Mouse (Mus musculus) hindbrain, embryonic 11.5 days (tissue): ENCODE data around the gene Daam1. TPM values are rescaled to one million over a fixed set of nuclear protein-coding genes. Genes with fewer than 3 reads are reported as not detected.
A peak's percentile ranks its signal among the peaks of the same experiment; 100 is the strongest.

Experiments used
- ATAC-seq: fragments of 200-750 bp; cut with Nextera tagmentation; 2 replicates; pipeline ENCODE4 v1.8.0; 2017; ENCODE audit warnings: mild to moderate bottlenecking, moderate TSS enrichment, moderate library complexity; ENCODE audit not compliant: low FRiP score
- DNase-seq: peaks from one replicate; pipeline ENCODE4 v3.0.0-alpha.2; 2015; ENCODE audit warnings: low spot score
- H3K27ac ChIP-seq: fragments of 300-500 bp; sonication (generic); 2 replicates; pipeline ENCODE4 v1.5.1; 2014; ENCODE audit warnings: mild to moderate bottlenecking, low read depth, low read length
- H3K27me3 ChIP-seq: fragments of 300-500 bp; sonication (generic); 2 replicates; pipeline ENCODE4 v1.6.1; 2014; ENCODE audit warnings: mild to moderate bottlenecking, low read length, moderate library complexity, mixed read lengths; ENCODE audit not compliant: control insufficient read depth, insufficient read depth
- H3K36me3 ChIP-seq: fragments of 300-500 bp; sonication (generic); 2 replicates; pipeline ENCODE4 v1.6.1; 2014; ENCODE audit warnings: mild to moderate bottlenecking, low read length, moderate library complexity, mixed read lengths; ENCODE audit not compliant: control insufficient read depth, insufficient read depth
- H3K4me1 ChIP-seq: fragments of 300-500 bp; sonication (generic); replicated peaks from 2 replicates; pipeline ENCODE4 v1.6.1; 2014; ENCODE audit warnings: low read length, mixed read lengths; ENCODE audit not compliant: control insufficient read depth, insufficient read depth
- H3K4me2 ChIP-seq: fragments of 300-500 bp; sonication (generic); replicated peaks from 2 replicates; pipeline ENCODE4 v1.6.1; 2014; ENCODE audit warnings: mild to moderate bottlenecking, low read depth, low read length
- H3K4me3 ChIP-seq: fragments of 300-500 bp; sonication (generic); 2 replicates; pipeline ENCODE4 v1.5.1; 2014; ENCODE audit warnings: low read depth, low read length
- H3K9ac ChIP-seq: fragments of 300-500 bp; sonication (generic); 2 replicates; pipeline ENCODE4 v1.6.1; 2014; ENCODE audit warnings: low read depth, low read length
- H3K9me3 ChIP-seq: fragments of 300-500 bp; sonication (generic); 2 replicates; pipeline ENCODE4 v1.6.1; 2016; ENCODE audit warnings: low read length; ENCODE audit not compliant: control insufficient read depth
- WGBS: fragments of 180-500 bp; shearing (Covaris S2); extraction: QIAGEN DNeasy Blood & Tissue Kit; methylation state at CpG from one replicate; pipeline ENCODE4 v1.1.7; 2014; 5-methylcytosine and 5-hydroxymethylcytosine counted together
- polyA plus RNA-seq: library from polyadenylated mRNA; unstranded; fragments of >200 nt; fragmentation: Nextera tagmentation; extraction: Ambion mirVana; gene quantifications from 2 replicates; pipeline ENCODE4 v1.2.1, GENCODE M21; 2014

The Daam1 gene
- polyA plus RNA-seq, 1 experiment from 2014 or later = 30.9 TPM

GRCm38 (mm10) chr12:71946448-71946847 is 115.6 kb downstream of the Daam1 start:
- no peak for ATAC-seq
- no peak overlapping the region for H3K27ac ChIP-seq
- H3K9ac ChIP-seq = no peak overlapping the region
- 79% methylated on average over 8 of the region's 8 CpGs for WGBS
- peaks cover 9% of the 10 kb centered on the region; the same call in 1 of the 2 replicates for H3K36me3 ChIP-seq
- DNase-seq = no peak
- no peaks in the 10 kb centered on the region for H3K4me1 ChIP-seq
- no peak overlapping the region for H3K4me3 ChIP-seq
- H3K9me3 ChIP-seq = no peaks in the 10 kb centered on the region
- H3K4me2 ChIP-seq = no peak overlapping the region
- H3K27me3 ChIP-seq = no peaks in the 10 kb centered on the region

GRCm38 (mm10) chr12:71948972-71949371 is 118.1 kb downstream of the Daam1 start:
- DNase-seq = no peak
- Histone ChIP-seq H3K36me3 (peaks cover 15% of the 10 kb centered on the region; the same call in 1 of the 2 replicates), H3K9ac (no peak overlapping the region), H3K4me2 (no peak overlapping the region), H3K27me3 (no peaks in the 10 kb centered on the region), H3K27ac (no peak overlapping the region), H3K9me3 (no peaks in the 10 kb centered on the region), H3K4me1 (no peaks in the 10 kb centered on the region), H3K4me3 (no peak overlapping the region)
- 93% methylated on average over 6 of the region's 6 CpGs for WGBS
- no peak for ATAC-seq

GRCm38 (mm10) chr12:71949606-71950005 is 118.7 kb downstream of the Daam1 start:
- ATAC-seq = no peak
- H3K4me3 ChIP-seq = no peak overlapping the region
- H3K9ac ChIP-seq = no peak overlapping the region
- H3K4me2 ChIP-seq = no peak overlapping the region
- 92% methylated on average over 6 of the region's 6 CpGs for WGBS
- no peak for DNase-seq
- H3K36me3 ChIP-seq = peaks cover 9% of the 10 kb centered on the region; the same call in 1 of the 2 replicates
- no peak overlapping the region for H3K27ac ChIP-seq
- H3K4me1 ChIP-seq = no peaks in the 10 kb centered on the region
- no peaks in the 10 kb centered on the region for H3K27me3 ChIP-seq
- H3K9me3 ChIP-seq = no peaks in the 10 kb centered on the region

- Histone ChIP-seq H3K4me3 (no peak overlapping the region), H3K9ac (no peak overlapping the region), H3K9me3 (no peaks in the 10 kb centered on the region), H3K36me3 (0 out of 2 replicates have a peak, but pooled peaks cover 9% of the 10 kb centered on the region), H3K4me2 (no peak overlapping the region), H3K4me1 (no peaks in the 10 kb centered on the region), H3K27me3 (no peaks in the 10 kb centered on the region), H3K27ac (no peak overlapping the region)
- DNase-seq (no peak), ATAC-seq (no peak)
- WGBS = 91% methylated on average over 13 of the region's 13 CpGs
Measured at GRCm38 (mm10) chr12:71950095-71950877, 119.4 kb downstream of the Daam1 start.

GRCm38 (mm10) chr12:71954180-71954935 is 123.5 kb downstream of the Daam1 start:
- Histone ChIP-seq H3K4me1 (no peaks in the 10 kb centered on the region), H3K9ac (no peak overlapping the region), H3K27me3 (no peaks in the 10 kb centered on the region), H3K27ac (no peak overlapping the region), H3K9me3 (no peaks in the 10 kb centered on the region), H3K36me3 (0 out of 2 replicates have a peak, but pooled peaks cover 9% of the 10 kb centered on the region), H3K4me3 (no peak overlapping the region), H3K4me2 (no peak overlapping the region)
- no peak for DNase-seq
- no peak for ATAC-seq
- whole genome bisulfite sequencing = 50% methylated on average over 5 of the region's 5 CpGs

- no peak overlapping the region for H3K4me2 ChIP-seq
- no peaks in the 10 kb centered on the region for H3K4me1 ChIP-seq
- no peak overlapping the region for H3K9ac ChIP-seq
- H3K27me3 ChIP-seq = no peaks in the 10 kb centered on the region
- ATAC-seq (peak; percentile 83), DNase-seq (peak; percentile 56)
- no peak overlapping the region for H3K4me3 ChIP-seq
- no peaks in the 10 kb centered on the region for H3K9me3 ChIP-seq
- 39% methylated on average over 6 of the region's 6 CpGs for WGBS
- H3K27ac ChIP-seq = no peak overlapping the region
- 0 out of 2 replicates have a peak, but pooled peaks cover 2% of the 10 kb centered on the region for H3K36me3 ChIP-seq
Measured at GRCm38 (mm10) chr12:71956980-71957379, 126.1 kb downstream of the Daam1 start.

GRCm38 (mm10) chr12:71957496-71957895 is 126.6 kb downstream of the Daam1 start:
- DNase-seq = no peak
- H3K27ac ChIP-seq = no peak overlapping the region
- no peaks in the 10 kb centered on the region for H3K9me3 ChIP-seq
- H3K4me3 ChIP-seq = no peak overlapping the region
- H3K4me2 ChIP-seq = no peak overlapping the region
- ATAC-seq = no peak
- no peaks in the 10 kb centered on the region for H3K4me1 ChIP-seq
- no peaks in the 10 kb centered on the region for H3K27me3 ChIP-seq
- no peak overlapping the region for H3K9ac ChIP-seq
- 58% methylated on average over 5 of the region's 5 CpGs for WGBS
- no peaks in the 10 kb centered on the region for H3K36me3 ChIP-seq

GRCm38 (mm10) chr12:71959351-71959991 is 128.6 kb downstream of the Daam1 start:
- Histone ChIP-seq H3K36me3 (no peaks in the 10 kb centered on the region), H3K4me1 (no peaks in the 10 kb centered on the region), H3K27ac (no peak overlapping the region), H3K27me3 (no peaks in the 10 kb centered on the region), H3K9me3 (no peaks in the 10 kb centered on the region), H3K4me3 (no peak overlapping the region), H3K9ac (no peak overlapping the region), H3K4me2 (no peak overlapping the region)
- whole genome bisulfite sequencing = 36% methylated on average over 6 of the region's 6 CpGs
- DNase-seq (peak; percentile 39), ATAC-seq (peak; percentile 75)
